Mouse (Mus musculus) intestine, postnatal 0 days (tissue): ENCODE data around the gene Gm20605. TPM values are rescaled to one million over a fixed set of nuclear protein-coding genes. Genes with fewer than 3 reads are reported as not detected.

Experiments used
- ATAC-seq: fragments of 200-750 bp; cut with Nextera tagmentation; 2 replicates; pipeline ENCODE4 v1.8.0; 2017; ENCODE audit warnings: mild to moderate bottlenecking, moderate TSS enrichment, moderate library complexity
- H3K27ac ChIP-seq: fragments of 300-500 bp; sonication (generic); 2 replicates; pipeline ENCODE4 v1.5.1; 2014; ENCODE audit warnings: mild to moderate bottlenecking, low read depth, low read length, moderate library complexity
- H3K27me3 ChIP-seq: fragments of 300-500 bp; sonication (generic); replicated peaks from 2 replicates; pipeline ENCODE4 v1.6.1; 2014; ENCODE audit warnings: low read length, mixed read lengths; ENCODE audit not compliant: control insufficient read depth, insufficient read depth
- H3K36me3 ChIP-seq: fragments of 300-500 bp; sonication (generic); 2 replicates; pipeline ENCODE4 v1.6.1; 2014; ENCODE audit warnings: mild to moderate bottlenecking, moderate library complexity; ENCODE audit not compliant: control insufficient read depth, insufficient read depth
- H3K4me1 ChIP-seq: fragments of 300-500 bp; sonication (generic); replicated peaks from 2 replicates; pipeline ENCODE4 v1.6.1; 2014; ENCODE audit warnings: antibody characterized with exemption, low read length, mixed read lengths; ENCODE audit not compliant: control insufficient read depth, insufficient read depth
- H3K4me2 ChIP-seq: fragments of 300-500 bp; sonication (generic); replicated peaks from 2 replicates; pipeline ENCODE4 v1.6.1; 2014; ENCODE audit warnings: low read depth, mild to moderate bottlenecking, moderate library complexity
- H3K4me3 ChIP-seq: fragments of 300-500 bp; sonication (generic); 2 replicates; pipeline ENCODE4 v1.5.1; 2014; ENCODE audit warnings: low read depth, low read length
- H3K9ac ChIP-seq: fragments of 300-500 bp; sonication (generic); 2 replicates; pipeline ENCODE4 v1.6.1; 2014; ENCODE audit warnings: mild to moderate bottlenecking, low read depth, low read length
- H3K9me3 ChIP-seq: fragments of 300-500 bp; sonication (generic); 2 replicates; pipeline ENCODE4 v1.6.1; 2016; ENCODE audit warnings: mixed run types; ENCODE audit not compliant: control insufficient read depth
- CTCF ChIP-seq: sonication (generic); IDR thresholded peaks from 2 replicates; pipeline ENCODE4 v1.5.1; 2016; ENCODE audit warnings: low read depth, mild to moderate bottlenecking, control low read depth, antibody characterized with exemption, moderate library complexity
- WGBS: fragments of 180-500 bp; shearing (Covaris S2); extraction: QIAGEN DNeasy Blood & Tissue Kit; methylation state at CpG from one replicate; pipeline ENCODE4 v1.1.7; 2014; 5-methylcytosine and 5-hydroxymethylcytosine counted together
- polyA plus RNA-seq: library from polyadenylated mRNA; unstranded; fragments of >200 nt; fragmentation: Nextera tagmentation; extraction: Ambion mirVana; gene quantifications from 2 replicates; pipeline ENCODE4 v1.2.1, GENCODE M21; 2015

Gene Gm20605
- polyA plus RNA-seq, 1 experiment from 2014 or later: 1.3 TPM

DNA sequence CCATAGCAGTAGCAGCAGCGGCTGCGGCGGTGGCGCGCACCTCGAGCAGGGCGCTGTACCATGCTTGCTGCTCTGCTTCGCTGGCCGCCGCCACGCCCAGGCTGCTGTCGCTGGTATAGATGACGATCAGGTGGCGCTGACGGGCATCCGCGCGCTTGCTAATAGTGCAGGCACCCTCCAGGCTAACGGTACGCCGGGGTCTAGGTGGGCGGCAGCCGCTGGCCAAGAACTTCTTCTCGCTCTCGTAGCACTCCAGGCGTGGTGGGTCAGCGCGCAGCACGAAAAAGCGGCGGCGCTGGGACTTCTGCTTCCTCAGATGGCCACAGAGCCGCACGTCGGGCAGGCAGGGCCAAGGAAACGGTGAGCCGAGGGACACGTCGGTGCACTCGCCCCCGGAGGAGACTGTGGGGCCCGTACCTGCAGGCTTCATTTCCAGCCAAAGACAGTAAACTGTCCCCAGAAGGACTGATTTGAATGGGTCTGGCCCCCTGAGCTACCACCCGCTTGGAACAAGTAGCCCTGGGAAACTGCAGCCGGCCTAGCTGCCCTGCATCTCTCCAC is 16.2 kb downstream of the Gm20605 start:
- WGBS: 7% methylated on average over 44 of the region's 44 CpGs
- Histone ChIP-seq H3K4me1 (no peaks in the 10 kb centered on the region), H3K4me3 (peak overlapping the region; percentile 20), H3K36me3 (peaks cover 27% of the 10 kb centered on the region), H3K4me2 (peak overlapping the region; percentile 58), H3K27me3 (peaks cover 23% of the 10 kb centered on the region), H3K27ac (no peak overlapping the region), H3K9ac (no peak overlapping the region), H3K9me3 (no peaks in the 10 kb centered on the region)
- peak; percentile 23 for TF ChIP-seq CTCF
- ATAC-seq: 0 out of 2 replicates have a peak, but pooled peaks have one; percentile 24

DNA sequence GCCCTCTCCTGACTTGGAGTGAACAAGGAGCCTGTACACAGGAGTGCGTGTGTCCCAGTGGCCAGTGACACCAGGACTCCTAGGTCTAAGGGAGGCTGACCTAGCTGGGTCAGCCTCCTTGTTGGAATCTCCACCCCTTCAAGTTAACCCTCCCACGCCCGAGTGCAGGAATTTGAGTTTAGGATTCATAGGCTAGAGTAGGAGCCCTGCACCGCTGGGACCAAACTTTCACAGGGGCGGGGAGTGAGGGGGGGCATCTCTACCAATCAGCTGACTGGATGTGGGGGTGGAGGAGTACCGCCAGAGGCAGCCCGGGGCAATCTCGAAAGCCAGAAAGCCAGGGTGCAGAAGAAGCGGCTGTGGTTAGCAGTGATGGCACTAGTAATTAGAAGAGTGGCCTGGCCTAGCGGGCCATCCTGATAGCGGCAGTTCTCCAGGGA is 16.7 kb downstream of the Gm20605 start, which contains the start of gene Irs3:
Gene Irs3, minus strand, starts transcription at position 63 of the 440 bp plus-strand sequence.
- 35% methylated on average over 11 of the region's 11 CpGs for WGBS

DNA sequence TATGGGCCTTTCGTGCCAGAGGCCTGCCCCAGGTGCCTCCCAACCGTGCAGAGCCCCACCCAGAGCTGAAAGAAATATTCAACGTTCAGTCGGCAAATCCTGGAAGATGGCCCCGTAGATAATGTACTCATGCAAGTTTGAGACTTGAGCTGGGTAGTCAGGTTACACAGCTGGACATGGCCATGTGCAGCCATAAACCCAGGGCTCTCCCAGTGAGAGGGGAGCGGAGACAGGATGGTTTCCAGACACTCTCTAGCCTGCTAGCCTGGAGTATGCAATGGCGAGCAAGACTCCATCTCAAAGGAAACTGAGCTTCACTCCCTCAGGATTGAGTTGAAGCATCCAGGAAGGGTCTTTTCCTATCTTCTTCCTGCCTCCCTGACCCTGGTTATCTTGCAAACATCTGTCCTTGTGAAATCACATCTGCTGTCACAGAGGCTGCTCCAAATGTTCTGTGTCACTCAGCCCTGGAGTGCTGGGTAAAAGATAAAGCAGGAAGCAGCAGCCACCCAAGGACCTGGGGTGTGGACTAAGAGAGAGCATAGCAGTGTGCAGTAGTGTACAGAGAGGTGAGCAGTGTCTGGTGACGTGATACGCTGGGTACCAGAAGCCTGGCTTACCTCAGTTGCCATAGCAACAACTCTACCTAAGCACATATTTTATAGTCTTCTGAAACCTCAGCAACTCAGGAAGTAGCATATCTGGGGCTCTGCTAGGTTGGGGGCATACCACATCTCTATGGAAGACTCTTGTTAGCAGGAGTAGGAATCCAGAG is 19.0 kb downstream of the Gm20605 start:
- Histone ChIP-seq H3K27me3 (peaks cover 23% of the 10 kb centered on the region), H3K9me3 (no peaks in the 10 kb centered on the region), H3K4me2 (no peak overlapping the region), H3K36me3 (peaks cover 8% of the 10 kb centered on the region; the same call in 1 of the 2 replicates), H3K27ac (no peak overlapping the region), H3K4me1 (no peaks in the 10 kb centered on the region), H3K9ac (no peak overlapping the region), H3K4me3 (no peak overlapping the region)
- 34% methylated on average over 9 of the region's 9 CpGs for WGBS
- no peak for ATAC-seq
- no peak for TF ChIP-seq CTCF

More for the DNA sequence above, 16.7 kb downstream of the Gm20605 start, which contains the start of gene Irs3:
- no peak within 1 kb of the TSS for H3K9ac ChIP-seq
- no peak within 1 kb of the TSS for H3K27ac ChIP-seq
- peaks cover 22% of the 10 kb centered on the region for H3K36me3 ChIP-seq
- no peak for TF ChIP-seq CTCF
- H3K27me3 ChIP-seq: peaks cover 23% of the 10 kb centered on the region
- H3K9me3 ChIP-seq: no peaks in the 10 kb centered on the region
- no peaks in the 10 kb centered on the region for H3K4me1 ChIP-seq
- no peak for ATAC-seq
- peak within 1 kb of the TSS; percentile 20 for H3K4me3 ChIP-seq
- H3K4me2 ChIP-seq: peak within 1 kb of the TSS; percentile 58

DNA sequence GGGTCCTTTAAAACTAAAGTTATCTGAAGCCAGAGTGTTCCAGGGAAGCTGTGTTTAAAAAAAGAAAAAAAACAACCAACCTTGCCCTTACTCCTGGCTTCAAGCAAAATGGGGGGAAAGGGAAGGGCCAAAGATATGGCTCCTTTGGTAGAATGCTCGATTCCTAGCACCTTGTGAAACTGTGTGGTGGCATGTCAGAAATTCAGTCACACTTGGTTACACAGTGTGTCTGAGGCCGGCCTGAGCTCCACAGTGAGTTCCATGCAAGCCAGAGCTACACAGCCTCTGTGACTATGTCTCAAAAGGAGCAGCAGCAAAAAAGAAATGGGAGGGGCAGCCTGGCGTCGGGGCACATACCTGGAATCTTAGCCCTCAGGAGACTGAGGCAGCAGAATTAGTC is 20.3 kb downstream of the Gm20605 start:
- H3K4me1 ChIP-seq: no peaks in the 10 kb centered on the region
- H3K4me3 ChIP-seq: no peak overlapping the region
- no peak for TF ChIP-seq CTCF
- no peak for ATAC-seq
- no peak overlapping the region for H3K4me2 ChIP-seq
- no peak overlapping the region for H3K27ac ChIP-seq
- peaks cover 16% of the 10 kb centered on the region for H3K27me3 ChIP-seq
- H3K9ac ChIP-seq: no peak overlapping the region
- 42% methylated on average over 4 of the region's 4 CpGs for WGBS
- H3K36me3 ChIP-seq: peaks cover 19% of the 10 kb centered on the region
- no peaks in the 10 kb centered on the region for H3K9me3 ChIP-seq

DNA sequence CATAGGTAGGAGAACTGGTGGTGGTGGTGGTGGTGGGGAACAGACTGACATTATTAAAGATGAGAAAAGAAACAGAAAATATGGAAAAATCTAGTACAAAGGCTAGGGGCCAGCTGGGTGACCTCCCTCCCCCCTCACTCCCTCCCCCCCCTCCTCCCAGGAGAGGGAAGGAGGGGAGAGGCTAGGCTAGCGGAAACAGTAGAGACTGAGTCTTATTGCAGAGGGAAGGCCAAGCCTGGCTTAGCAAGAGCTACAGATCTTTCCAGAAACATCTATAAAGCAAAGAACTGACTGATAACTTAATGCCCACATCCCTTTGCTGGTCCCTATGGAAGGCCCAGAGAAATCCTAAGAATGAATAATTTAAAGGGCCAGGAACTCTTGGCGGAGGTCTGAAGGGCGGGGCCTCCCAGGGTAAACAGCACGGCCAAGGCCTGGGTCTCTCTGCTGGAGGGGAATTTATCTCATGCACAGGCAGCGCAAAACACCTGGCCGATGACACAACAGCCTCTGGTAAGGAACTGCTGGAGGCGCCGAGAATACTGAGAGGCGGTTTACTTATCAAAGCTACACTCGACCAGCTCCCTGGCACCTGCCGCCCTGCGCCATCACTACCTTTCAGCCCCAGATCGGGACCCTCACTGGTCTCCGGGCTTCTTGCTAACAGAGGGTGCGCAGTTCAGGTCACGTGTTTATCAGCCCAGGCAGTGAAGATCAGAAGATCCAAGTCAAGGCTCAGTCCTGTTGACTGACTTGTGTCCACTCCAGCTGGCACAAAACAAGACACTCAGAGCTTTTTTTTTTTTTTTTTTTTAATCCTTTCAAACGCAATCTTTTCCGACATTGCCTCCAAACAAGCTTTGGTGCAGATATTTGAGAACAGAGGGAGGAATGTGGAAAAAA is 20.9 kb downstream of the Gm20605 start:
- Histone ChIP-seq H3K4me1 (no peaks in the 10 kb centered on the region), H3K36me3 (peaks cover 23% of the 10 kb centered on the region), H3K27ac (no peak overlapping the region), H3K4me2 (peak overlapping the region; percentile 49), H3K27me3 (peaks cover 11% of the 10 kb centered on the region), H3K9me3 (no peaks in the 10 kb centered on the region), H3K9ac (no peak overlapping the region; the same call in 1 of the 2 replicates), H3K4me3 (no peak overlapping the region)
- TF ChIP-seq CTCF: no peak
- WGBS: 13% methylated on average over 18 of the region's 18 CpGs
- no peak for ATAC-seq

DNA sequence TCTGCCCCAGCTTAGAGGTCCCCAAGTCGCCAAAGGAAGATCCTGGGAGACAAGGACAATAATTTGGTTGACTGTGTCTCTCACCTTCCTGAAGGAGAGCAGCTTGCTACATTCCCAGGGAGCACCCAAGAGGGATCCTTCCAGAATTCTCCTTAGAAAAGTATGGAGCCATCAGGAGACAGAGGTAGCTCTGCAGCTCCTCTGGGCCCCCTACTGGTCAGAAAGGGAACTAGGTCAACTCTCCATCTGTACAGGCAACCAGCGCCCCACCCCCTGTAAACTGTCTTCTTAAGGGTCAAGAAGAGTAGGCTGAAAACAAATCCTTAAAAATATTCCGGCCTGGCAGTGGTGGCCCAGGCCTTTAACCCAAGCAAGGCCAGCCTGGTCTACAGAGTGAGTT is 23.5 kb downstream of the Gm20605 start:
- ATAC-seq: peak; percentile 42; the same call in 1 of the 2 replicates
- WGBS: 13% methylated on average over 3 of the region's 3 CpGs
- Histone ChIP-seq H3K4me2 (no peak overlapping the region), H3K27me3 (no peaks in the 10 kb centered on the region), H3K4me1 (no peaks in the 10 kb centered on the region), H3K36me3 (peaks cover 34% of the 10 kb centered on the region), H3K9me3 (no peaks in the 10 kb centered on the region), H3K27ac (no peak overlapping the region), H3K4me3 (no peak overlapping the region), H3K9ac (no peak overlapping the region)
- TF ChIP-seq CTCF: peak; percentile 92
